Mouse (Mus musculus) adrenal gland, postnatal 4 days (tissue): ENCODE measurements around the gene Hnrnph2. TPM values are rescaled to one million over a fixed set of nuclear protein-coding genes. Genes with fewer than 3 reads are reported as not detected.
A peak's percentile ranks its signal among the peaks of the same experiment; 100 is the strongest.

Experiments used
- DNase-seq, 2 experiments: peaks; one replicate each; pipeline ENCODE4 v3.0.0; 2021 to 2022; ENCODE audit warnings: low spot score in 2 of 2, mixed read lengths in 2 of 2
- total RNA-seq, 2 experiments: library from RNA; stranded (reverse); gene quantifications; 2 replicates each; pipeline ENCODE4 v1.2.3; 2021

Hnrnph2 gene
- total RNA-seq, 2 experiments from 2014 or later: 95.1 to 102 TPM

- DNase-seq: peak; percentile 7 to 9
Measured at GRCm38 (mm10) chrX:134612285-134612959, 11.4 kb downstream of the Hnrnph2 start.

DNA sequence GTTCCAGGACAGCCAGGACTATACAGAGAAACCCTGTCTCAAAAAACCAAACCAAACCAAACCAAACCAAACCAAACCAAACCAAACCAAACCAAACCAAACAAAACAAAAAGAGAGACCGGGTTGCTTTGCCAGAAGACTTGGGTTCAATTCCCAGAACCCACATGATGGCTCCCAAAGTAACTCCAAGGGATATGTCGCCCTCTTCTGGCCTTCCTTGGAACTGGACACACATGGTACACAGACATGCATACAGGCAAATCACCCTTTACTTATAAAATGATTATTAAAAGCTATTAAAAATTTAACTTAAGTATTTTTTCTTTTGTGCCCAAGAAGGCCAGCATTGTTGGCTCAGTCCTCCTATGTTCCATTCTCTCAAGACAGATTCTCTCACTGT, 13.3 kb downstream of the Hnrnph2 start:
- no peak for DNase-seq

DNA sequence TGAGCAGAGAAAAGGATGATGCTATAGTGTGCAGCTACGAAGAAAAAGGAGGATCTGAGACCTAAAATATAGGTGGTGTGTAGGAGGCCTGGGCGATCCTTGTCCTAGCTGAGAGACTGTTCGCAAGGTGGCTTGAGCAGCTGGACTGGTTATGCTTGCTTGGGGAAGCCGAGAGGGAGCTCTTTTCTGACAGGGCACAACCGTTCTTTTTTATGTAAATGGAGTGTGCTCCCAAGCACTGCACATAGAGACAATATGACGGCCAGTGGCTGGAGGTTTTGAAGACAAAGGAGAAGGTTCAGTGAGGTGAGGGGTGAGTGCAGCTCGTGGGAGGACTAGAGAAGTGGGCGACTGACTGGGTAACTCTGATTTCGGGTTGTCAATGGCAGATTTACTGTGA, 18.7 kb downstream of the Hnrnph2 start:
- DNase-seq: no peak

GRCm38 (mm10) chrX:134620254-134620865, 19.4 kb downstream of the Hnrnph2 start:
- no peak for DNase-seq

GRCm38 (mm10) chrX:134621685-134622084, 20.7 kb downstream of the Hnrnph2 start:
- no peak for DNase-seq

GRCm38 (mm10) chrX:134623350-134623749, 22.4 kb downstream of the Hnrnph2 start:
- DNase-seq: no peak

- no peak for DNase-seq
Measured at GRCm38 (mm10) chrX:134628200-134628599, 27.2 kb downstream of the Hnrnph2 start.

DNA sequence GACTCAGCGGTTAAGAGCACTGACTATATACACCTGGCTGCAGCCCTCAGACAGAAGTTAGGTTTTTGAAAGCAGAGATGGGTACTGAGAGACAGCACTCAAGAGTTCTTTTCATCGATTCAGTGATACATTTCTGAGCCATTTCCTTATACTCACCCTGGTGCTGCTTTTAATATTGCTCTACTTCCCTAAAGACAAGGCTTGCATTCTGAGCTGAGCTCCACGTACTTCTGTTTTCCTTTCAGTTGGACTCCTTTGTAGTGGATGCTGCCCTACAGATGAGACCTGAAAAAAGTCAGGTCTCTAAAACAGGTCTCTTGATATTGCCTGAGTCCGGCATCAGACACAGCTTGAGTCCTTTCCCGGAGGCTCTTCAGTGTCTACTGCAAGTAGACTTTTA, 31.7 kb downstream of the Hnrnph2 start:
- no peak for DNase-seq

- no peak for DNase-seq
Measured at GRCm38 (mm10) chrX:134635111-134635510, 34.1 kb downstream of the Hnrnph2 start.

DNA sequence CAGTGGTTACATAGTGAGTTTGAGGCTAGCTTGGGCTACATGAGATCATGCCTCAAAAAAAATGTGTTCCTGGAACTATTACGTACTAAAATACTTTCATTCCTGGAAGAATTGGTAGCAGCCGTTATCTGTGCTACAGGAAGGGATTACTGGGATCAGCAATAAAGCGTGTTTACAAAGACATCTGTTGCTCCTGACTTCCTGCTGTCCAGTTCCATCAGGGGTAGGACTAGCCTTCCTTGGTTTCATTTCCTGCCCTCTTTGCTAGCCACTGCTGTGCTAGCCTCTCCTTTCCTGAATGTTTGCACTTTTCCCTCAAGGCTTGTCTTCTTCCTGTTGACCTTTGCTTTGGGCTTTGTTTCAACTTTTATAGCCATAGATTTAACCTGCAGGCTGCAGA, 34.9 kb downstream of the Hnrnph2 start:
- DNase-seq: no peak

DNA sequence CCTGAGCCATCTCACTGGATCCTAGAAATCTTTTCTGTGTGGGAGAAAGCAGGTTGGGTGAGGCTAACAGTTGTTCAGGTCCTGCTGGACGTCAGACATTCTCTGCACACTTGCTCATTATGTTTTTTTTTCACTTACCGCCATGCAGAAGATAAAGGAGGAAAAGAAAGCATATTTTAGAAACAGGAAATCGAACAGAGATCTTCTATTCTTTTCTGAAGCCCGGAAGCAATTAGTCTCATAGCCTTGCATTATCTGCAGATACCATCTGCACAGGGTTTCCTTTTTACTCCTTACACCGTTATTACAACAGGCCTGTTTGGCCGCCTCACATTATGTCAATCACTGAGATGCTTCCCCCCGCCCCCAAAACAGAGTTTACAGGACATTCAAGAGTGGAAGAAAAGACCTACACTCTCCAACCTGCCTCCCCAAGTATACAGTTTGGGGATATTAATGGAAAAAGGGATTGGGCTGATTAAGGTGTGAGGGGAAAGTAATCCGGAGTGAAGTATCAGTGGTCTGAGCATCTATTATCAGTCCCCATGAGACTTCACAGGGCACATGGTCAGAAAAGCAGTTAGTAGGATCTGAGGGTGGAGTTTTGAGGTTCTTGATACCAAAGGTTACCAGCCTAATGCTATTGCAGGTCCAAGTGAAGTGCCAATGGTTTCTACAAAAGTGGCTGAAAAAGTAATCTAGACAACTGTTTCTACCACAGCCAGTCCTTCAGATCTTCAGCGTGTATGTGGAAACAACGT, 40.2 kb downstream of the Hnrnph2 start:
- no peak for DNase-seq

DNA sequence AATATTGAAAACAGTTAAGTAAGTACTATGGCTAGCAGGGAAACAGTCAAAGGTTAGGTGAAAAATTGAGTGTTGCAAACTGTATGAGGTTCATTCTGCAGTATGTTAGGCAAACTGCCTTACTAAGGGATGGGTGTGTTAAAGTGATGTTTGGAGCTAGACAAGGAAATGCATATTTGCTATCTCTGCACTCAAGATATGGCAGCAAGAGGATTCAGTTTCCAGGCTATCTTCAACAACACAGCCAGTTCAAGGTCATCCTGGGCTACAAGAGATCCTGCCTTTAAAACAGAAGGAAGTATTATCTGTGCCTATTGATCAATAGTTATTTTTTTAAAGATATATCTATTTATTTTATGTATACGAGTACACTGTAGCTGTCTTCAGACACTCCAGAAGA, 45.4 kb downstream of the Hnrnph2 start:
- DNase-seq: no peak

DNA sequence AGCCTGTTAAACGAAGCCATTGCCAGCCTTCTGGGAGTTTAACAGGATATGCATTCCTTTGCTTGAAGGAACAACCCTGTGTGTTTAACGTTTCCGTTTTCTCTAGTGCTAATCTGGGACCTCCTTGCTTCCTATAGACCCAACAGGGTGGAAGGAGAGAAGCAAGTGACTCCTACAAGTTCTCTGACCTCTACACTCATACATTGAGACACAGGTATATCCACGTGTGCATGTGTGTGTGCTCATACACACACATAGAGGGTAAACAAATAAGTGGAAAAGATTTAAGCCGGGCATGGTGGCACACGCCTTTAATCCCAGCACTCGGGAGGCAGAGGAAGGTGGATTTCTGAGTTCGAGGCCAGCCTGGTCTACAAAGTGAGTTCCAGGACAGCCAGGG, 46.4 kb downstream of the Hnrnph2 start:
- no peak for DNase-seq

DNA sequence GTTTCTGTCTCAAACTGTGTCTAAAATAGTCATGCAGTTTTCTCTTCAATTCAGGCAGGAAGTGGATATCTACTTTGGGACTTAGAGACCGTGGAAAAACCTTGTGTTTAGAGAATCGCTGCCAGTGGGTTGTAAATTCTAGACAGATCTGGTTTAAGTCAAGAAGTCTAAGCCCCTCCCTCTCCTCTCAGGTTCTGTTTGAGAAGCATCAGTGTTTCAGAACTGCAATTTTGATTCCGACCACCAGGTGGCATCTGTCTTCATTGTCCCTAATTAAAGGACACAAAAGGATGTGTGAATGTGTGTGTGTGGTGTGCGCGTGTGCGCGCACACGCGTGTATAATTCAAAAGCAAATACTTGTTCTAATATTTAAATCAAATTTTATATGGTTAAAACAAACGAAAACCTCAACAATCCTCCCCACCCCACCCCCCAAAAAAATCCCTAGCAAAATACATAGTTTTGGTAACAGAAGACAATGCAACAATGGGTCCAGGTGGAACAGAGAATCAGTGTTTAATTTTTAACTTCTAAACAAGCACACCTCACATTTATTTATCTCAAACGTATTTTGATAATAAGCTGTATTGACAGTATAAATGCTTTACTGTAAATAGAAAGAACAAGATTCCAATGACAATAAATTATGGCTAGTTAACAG, 47.2 kb downstream of the Hnrnph2 start:
- DNase-seq: peak in 1 of 2 experiments; percentile 43

GRCm38 (mm10) chrX:134652061-134652460, 51.1 kb downstream of the Hnrnph2 start:
- DNase-seq: no peak

Other genes with a start within 250 kb of the Hnrnph2 start
- 1 to 10 TPM; 1.1 to 1.4 TPM for gene Drp2, start 196.6 kb upstream of the Hnrnph2 start, total RNA-seq
- not detected for gene Taf7l, start 124.7 kb upstream of the Hnrnph2 start, total RNA-seq
- 10 to 100 TPM; 42.1 to 47.1 TPM for gene Timm8a1, start 59.3 kb upstream of the Hnrnph2 start, total RNA-seq
- gene Btk, start 17.6 kb upstream of the Hnrnph2 start, total RNA-seq: 1 to 10 TPM; 1.6 to 2.1 TPM
- gene Rpl36a, start 15.5 kb upstream of the Hnrnph2 start, total RNA-seq: 100 to 1,000 TPM; 362 to 397 TPM
- gene Gla, start 54 bp upstream of the Hnrnph2 start, total RNA-seq: 1 to 10 TPM; 7.8 to 7.9 TPM
- gene Armcx4, start 85.3 kb downstream of the Hnrnph2 start, total RNA-seq: 10 to 100 TPM; 23.8 to 26.2 TPM
- gene Armcx1, start 116.8 kb downstream of the Hnrnph2 start, total RNA-seq: 10 to 100 TPM; 32.7 to 36.5 TPM
- 10 to 100 TPM; 17.1 to 23.4 TPM for gene Armcx6, start 150.2 kb downstream of the Hnrnph2 start, total RNA-seq
- gene Armcx3, start 155.4 kb downstream of the Hnrnph2 start, total RNA-seq: 10 to 100 TPM; 48.2 to 48.9 TPM
- gene Armcx2, start 208.0 kb downstream of the Hnrnph2 start, total RNA-seq: 10 to 100 TPM; 76.5 to 79.9 TPM